Mouse (Mus musculus) hindbrain, embryonic 12.5 days (tissue): ENCODE results near the gene Urgcp. TPM values are rescaled to one million over a fixed set of nuclear protein-coding genes. Genes with fewer than 3 reads are reported as not detected.
A peak's percentile ranks its signal among the peaks of the same experiment; 100 is the strongest.
"Not testable (repeated sequence)": the region's sequence is repeated elsewhere in the genome, so short reads cannot be mapped to it uniquely, and the experiment has no call there.

Experiments used
- ATAC-seq: fragments of 200-750 bp; cut with Nextera tagmentation; 2 replicates; pipeline ENCODE4 v1.8.0; 2017; ENCODE audit warnings: moderate TSS enrichment; ENCODE audit not compliant: low FRiP score
- H3K27ac ChIP-seq: fragments of 300-500 bp; sonication (generic); 2 replicates; pipeline ENCODE4 v1.5.1; 2016; ENCODE audit warnings: mild to moderate bottlenecking
- H3K27me3 ChIP-seq: fragments of 300-500 bp; sonication (generic); 2 replicates; pipeline ENCODE4 v1.6.1; 2016; ENCODE audit warnings: mild to moderate bottlenecking
- H3K36me3 ChIP-seq: fragments of 300-500 bp; sonication (generic); 2 replicates; pipeline ENCODE4 v1.6.1; 2016; ENCODE audit warnings: mild to moderate bottlenecking
- H3K4me1 ChIP-seq: fragments of 300-500 bp; sonication (generic); 2 replicates; pipeline ENCODE4 v1.6.1; 2016
- H3K4me2 ChIP-seq: fragments of 300-500 bp; sonication (generic); replicated peaks from 2 replicates; pipeline ENCODE4 v1.6.1; 2016; ENCODE audit warnings: mild to moderate bottlenecking
- H3K4me3 ChIP-seq: fragments of 300-500 bp; sonication (generic); 2 replicates; pipeline ENCODE4 v1.5.1; 2016; ENCODE audit warnings: mild to moderate bottlenecking
- H3K9ac ChIP-seq: fragments of 300-500 bp; sonication (generic); 2 replicates; pipeline ENCODE4 v1.6.1; 2016; ENCODE audit warnings: mild to moderate bottlenecking, moderate library complexity
- H3K9me3 ChIP-seq: fragments of 300-500 bp; sonication (generic); replicated peaks from 2 replicates; pipeline ENCODE4 v1.6.1; 2016; ENCODE audit warnings: mild to moderate bottlenecking
- WGBS: fragments of 180-500 bp; shearing (Covaris S2); methylation state at CpG from one replicate; pipeline ENCODE4 v1.1.7; 2016; 5-methylcytosine and 5-hydroxymethylcytosine counted together
- polyA plus RNA-seq: library from polyadenylated mRNA; unstranded; fragments of >200 nt; fragmentation: Nextera tagmentation; extraction: Ambion mirVana; gene quantifications from 2 replicates; pipeline ENCODE4 v1.2.1, GENCODE M21; 2016

Urgcp gene
- polyA plus RNA-seq = 26.1 and 26.6 TPM in 2 replicates

DNA sequence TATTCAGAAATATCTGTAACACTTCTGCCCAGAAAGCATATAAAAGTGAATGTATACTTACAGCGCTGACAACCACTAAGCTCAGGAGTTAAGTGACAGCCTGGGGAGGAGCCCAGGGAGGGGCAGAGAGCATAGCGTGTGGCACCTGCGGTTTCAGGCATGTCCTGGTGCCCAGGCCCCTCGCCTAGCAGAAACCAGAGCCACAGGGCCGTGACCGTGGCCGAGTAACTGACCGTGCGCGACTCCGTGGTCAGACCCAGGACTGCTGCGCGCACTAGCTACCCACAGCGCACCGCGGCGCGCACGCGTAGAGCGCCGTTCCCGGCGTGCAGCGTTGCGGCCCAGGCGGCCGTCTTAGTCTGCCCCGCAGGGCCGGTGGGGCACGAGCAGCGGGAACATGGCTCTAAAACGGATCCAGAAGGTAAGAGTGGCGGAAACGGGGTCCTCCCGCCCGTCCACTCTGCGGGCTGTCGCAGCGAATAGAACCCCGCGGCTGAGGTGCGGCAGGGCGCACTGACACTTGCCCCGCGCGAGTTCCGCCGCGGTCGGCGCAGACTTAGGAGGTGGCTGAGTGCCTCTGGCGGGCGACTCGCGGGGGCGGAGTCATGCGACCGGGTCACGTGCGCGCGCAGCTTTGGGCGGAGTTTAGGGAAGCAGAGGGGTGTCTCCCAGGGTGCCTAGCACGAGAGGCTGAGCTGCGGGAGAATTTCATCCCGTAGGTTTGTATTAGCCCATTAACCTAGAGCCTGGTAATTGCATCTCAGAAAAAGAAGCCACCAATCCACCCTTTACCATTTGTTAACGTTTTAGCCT, at the start of gene Urgcp:
Urgcp (minus strand) TSS at position 557 of the 813 bp plus-strand sequence.
- peak within 1 kb of the TSS; percentile 94 for H3K27ac ChIP-seq
- H3K27me3 ChIP-seq = no peaks in the 10 kb centered on the region
- under 1% methylated on average over 68 of the region's 68 CpGs for WGBS
- peak within 1 kb of the TSS; percentile 68 for H3K4me3 ChIP-seq
- no peaks in the 10 kb centered on the region for H3K36me3 ChIP-seq
- H3K9ac ChIP-seq = peak within 1 kb of the TSS; percentile 77
- peak within 1 kb of the TSS; percentile 59 for H3K4me2 ChIP-seq
- no peaks in the 10 kb centered on the region for H3K9me3 ChIP-seq
- peak; percentile 99 for ATAC-seq
- H3K4me1 ChIP-seq = peaks cover 9% of the 10 kb centered on the region

DNA sequence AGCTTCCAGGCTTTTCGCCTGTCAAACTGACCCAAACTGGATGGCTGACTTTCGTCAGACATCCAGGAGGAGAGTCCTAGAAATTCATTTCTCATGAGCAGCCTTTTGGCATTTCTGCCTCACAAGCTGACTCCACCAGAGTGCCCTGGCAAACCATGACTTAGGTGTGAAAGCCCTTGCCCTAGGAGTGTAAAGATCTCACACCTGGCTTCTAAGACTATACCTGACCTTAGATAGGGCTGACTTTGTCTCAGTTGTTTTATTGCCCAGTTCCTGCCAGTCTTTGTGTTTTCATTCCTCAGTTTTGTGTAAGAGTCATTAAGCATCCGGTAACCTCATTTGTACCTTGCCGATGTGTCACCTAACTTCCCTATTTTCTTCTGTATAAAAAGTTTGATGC, 47.3 kb upstream of the Urgcp start:
- not testable (repeated sequence) for H3K9ac ChIP-seq, H3K36me3 ChIP-seq, ATAC-seq

DNA sequence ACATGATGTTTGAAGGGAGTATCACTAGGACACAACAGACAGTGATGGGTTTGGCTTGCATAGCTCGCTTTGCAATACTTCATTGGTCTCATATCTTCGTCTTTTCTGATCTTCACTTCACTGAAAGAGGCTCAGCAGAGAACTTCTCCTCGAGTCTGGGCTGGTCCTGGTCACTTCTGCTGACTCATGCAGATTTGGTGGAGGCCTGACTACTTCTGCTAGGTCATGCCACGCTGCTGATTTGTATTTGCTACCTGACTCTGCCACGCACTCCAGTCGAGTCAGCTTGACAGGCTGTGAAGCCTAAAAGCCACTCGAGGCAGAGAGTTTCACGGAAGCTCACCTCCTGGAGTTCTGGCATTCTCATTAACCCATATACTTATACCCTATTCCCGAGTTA, 45.8 kb upstream of the Urgcp start:
- 85% methylated on average over 9 of the region's 9 CpGs for WGBS
- Histone ChIP-seq H3K4me1 (peaks cover 8% of the 10 kb centered on the region), H3K27me3 (no peaks in the 10 kb centered on the region), H3K9ac (no peak overlapping the region), H3K4me3 (no peak overlapping the region), H3K9me3 (no peaks in the 10 kb centered on the region), H3K4me2 (no peak overlapping the region), H3K36me3 (no peaks in the 10 kb centered on the region), H3K27ac (no peak overlapping the region)
- no peak for ATAC-seq

More for the DNA sequence above, 47.3 kb upstream of the Urgcp start:
- WGBS = 93% methylated on average over 4 of the region's 4 CpGs
- not testable (repeated sequence) for H3K4me2 ChIP-seq, H3K4me3 ChIP-seq, H3K4me1 ChIP-seq, H3K27me3 ChIP-seq, H3K27ac ChIP-seq, H3K9me3 ChIP-seq

DNA sequence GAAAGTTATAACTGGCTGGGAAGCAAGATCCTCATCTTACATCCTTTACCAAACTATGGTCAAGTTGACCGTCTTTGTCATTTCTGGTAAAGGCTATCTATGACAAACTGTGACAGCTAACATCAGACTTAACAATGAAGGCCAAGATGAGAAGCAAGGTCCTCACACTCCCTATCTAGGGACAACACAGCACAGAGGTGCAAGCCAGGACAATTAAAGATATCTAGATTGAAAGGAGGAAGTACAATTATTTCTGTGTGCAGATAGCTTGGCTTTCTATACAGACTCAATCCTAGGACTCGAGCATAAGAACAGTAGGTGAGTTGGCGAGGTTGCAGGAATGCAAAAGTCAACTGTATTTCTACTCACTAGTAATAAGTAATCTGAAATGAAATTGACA, 43.5 kb upstream of the Urgcp start:
- Histone ChIP-seq H3K9ac (no peak overlapping the region), H3K27me3 (no peaks in the 10 kb centered on the region), H3K27ac (no peak overlapping the region), H3K9me3 (no peaks in the 10 kb centered on the region), H3K4me3 (no peak overlapping the region), H3K4me1 (peaks cover 10% of the 10 kb centered on the region), H3K36me3 (peaks cover 7% of the 10 kb centered on the region), H3K4me2 (no peak overlapping the region)
- ATAC-seq = no peak
- WGBS = 86% methylated on average over 3 of the region's 3 CpGs

DNA sequence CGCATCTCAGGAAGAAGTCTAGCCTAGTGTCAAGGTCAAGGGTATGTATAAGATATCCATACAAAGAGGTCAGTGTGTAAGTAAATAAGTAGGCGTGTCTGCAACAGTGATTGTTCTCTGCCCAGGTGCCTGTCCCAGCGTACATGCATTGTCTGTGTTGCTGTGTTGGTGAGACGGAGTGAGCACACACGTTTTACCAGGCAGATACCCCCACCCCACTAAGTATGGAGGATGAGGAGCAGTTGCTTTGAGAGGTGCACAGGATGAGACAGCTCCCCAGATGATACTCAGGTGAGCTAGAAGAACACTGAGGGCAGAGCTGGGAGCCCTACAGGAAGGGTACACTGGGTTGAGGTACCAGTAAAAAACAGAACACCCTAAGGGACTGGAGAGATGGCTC, 42.0 kb upstream of the Urgcp start:
- peaks cover 22% of the 10 kb centered on the region for H3K36me3 ChIP-seq
- no peaks in the 10 kb centered on the region for H3K27me3 ChIP-seq
- H3K4me1 ChIP-seq = peaks cover 10% of the 10 kb centered on the region
- no peaks in the 10 kb centered on the region for H3K9me3 ChIP-seq
- 75% methylated on average over 5 of the region's 5 CpGs for WGBS
- no peak overlapping the region for H3K9ac ChIP-seq
- no peak overlapping the region for H3K27ac ChIP-seq
- H3K4me2 ChIP-seq = no peak overlapping the region
- no peak overlapping the region for H3K4me3 ChIP-seq
- no peak for ATAC-seq

DNA sequence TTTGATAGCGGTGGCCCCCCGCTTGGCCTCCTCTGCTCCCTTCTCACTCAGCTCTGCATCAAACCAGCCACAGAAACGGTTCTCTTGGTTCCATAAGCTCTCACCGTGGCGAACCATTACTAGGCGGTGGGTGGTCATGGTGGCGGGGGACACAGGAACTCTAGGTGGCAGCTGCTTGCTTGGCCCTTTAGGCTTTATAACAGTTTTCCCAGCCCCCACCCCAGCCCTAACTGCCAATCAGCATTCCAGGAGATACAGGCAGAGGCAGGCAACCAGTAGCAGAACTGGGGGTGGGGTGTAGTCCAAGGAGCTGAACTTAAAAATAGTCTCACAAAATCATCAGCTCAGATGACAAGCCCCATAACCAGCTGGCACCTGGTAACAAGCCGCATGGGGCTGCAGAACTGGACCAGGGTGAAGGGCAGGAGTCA, 41.4 kb upstream of the Urgcp start, which contains the start of gene Pgam2:
Pgam2 (minus strand) TSS at position 183 of the 431 bp plus-strand sequence.
- ATAC-seq = peak; percentile 53; the same call in 1 of the 2 replicates
- Histone ChIP-seq H3K9me3 (no peaks in the 10 kb centered on the region), H3K27ac (no peak within 1 kb of the TSS), H3K4me1 (peaks cover 10% of the 10 kb centered on the region), H3K4me3 (no peak within 1 kb of the TSS), H3K36me3 (peaks cover 27% of the 10 kb centered on the region), H3K4me2 (no peak within 1 kb of the TSS), H3K27me3 (no peaks in the 10 kb centered on the region), H3K9ac (no peak within 1 kb of the TSS)
- 48% methylated on average over 8 of the region's 8 CpGs for WGBS

DNA sequence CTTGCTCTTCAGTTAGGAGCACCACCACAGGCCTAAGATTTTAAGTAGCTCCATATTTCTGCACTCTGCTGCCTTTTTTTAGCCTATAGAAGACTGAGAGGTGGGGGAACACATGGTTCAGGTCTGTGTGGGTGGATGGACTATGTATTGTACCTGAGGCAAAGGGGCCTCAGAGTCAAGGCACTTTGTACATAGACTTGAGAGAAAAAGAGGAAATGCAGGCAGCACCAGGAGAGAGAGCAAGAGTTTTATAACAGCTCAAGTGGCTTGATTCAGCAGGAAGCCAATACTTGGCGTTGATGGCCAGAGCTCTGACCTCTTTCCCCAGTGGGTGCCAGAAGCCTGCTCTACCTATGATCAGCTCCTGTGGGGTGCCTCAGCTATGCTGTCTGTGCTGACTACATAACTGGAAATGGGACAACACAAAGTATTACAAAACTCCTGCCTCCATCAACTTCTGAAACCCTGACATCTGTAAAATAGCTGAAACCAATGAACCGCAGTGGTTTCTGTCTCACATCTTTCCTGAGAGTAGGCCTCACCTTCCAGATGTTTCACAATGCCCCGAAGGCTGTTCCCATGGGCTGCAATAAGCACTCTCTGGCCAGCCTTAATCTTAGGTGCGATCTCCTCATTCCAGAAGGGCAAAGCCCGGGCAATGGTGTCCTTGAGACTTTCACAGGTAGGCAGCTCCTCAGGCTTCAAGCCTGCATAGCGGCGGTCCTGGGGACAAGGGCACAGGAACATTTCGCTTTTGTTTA, 40.5 kb upstream of the Urgcp start:
- Histone ChIP-seq H3K27me3 (no peaks in the 10 kb centered on the region), H3K4me1 (peaks cover 10% of the 10 kb centered on the region), H3K9ac (no peak overlapping the region), H3K36me3 (peaks cover 35% of the 10 kb centered on the region), H3K9me3 (no peaks in the 10 kb centered on the region), H3K4me2 (no peak overlapping the region), H3K27ac (no peak overlapping the region), H3K4me3 (no peak overlapping the region)
- 78% methylated on average over 8 of the region's 8 CpGs for WGBS
- ATAC-seq = no peak

DNA sequence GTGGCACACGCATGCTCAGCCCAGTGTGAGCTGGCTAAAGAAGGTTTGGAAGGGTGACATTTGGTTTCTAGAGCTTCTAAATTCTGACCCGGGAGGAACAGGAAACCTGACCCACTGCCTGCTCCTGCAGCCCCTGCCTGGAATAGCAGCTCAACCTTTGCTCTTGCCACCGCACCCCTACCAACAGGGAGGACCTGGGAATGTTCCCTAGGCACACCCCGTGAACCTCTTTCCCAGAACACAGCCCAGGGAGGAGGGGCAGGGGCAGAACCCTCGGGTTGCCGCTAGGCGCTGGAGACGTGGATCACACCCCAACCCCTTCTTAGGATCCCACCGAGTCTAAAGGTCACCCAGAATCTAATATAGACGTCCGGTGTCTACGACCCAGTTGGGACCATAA, 39.8 kb upstream of the Urgcp start:
- H3K4me1 ChIP-seq = peaks cover 10% of the 10 kb centered on the region
- H3K27me3 ChIP-seq = no peaks in the 10 kb centered on the region
- no peak overlapping the region for H3K4me2 ChIP-seq
- WGBS = 68% methylated on average over 12 of the region's 12 CpGs
- no peak overlapping the region for H3K9ac ChIP-seq
- H3K27ac ChIP-seq = no peak overlapping the region
- ATAC-seq = no peak
- H3K9me3 ChIP-seq = no peaks in the 10 kb centered on the region
- H3K36me3 ChIP-seq = peaks cover 41% of the 10 kb centered on the region
- no peak overlapping the region for H3K4me3 ChIP-seq

DNA sequence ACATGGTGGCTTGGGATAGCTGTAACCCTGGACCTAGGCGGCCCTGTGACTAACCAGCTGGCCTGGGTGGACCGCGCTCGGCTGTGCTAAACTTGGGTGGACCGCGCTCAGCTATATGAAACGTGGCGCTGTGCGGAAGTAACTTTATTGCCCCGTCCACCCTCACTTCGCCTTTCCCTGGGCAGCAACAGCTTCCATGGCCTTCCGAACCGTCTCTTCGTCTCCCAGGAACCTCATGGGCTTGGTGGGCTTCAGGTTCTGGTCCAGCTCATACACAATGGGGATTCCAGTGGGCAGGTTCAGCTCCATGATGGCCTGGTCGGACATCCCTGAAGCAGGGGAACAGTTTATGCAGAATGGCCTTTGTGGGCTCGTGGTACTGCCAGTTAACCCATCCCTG, 39.3 kb upstream of the Urgcp start:
- peaks cover 46% of the 10 kb centered on the region for H3K36me3 ChIP-seq
- no peak overlapping the region for H3K4me3 ChIP-seq

DNA sequence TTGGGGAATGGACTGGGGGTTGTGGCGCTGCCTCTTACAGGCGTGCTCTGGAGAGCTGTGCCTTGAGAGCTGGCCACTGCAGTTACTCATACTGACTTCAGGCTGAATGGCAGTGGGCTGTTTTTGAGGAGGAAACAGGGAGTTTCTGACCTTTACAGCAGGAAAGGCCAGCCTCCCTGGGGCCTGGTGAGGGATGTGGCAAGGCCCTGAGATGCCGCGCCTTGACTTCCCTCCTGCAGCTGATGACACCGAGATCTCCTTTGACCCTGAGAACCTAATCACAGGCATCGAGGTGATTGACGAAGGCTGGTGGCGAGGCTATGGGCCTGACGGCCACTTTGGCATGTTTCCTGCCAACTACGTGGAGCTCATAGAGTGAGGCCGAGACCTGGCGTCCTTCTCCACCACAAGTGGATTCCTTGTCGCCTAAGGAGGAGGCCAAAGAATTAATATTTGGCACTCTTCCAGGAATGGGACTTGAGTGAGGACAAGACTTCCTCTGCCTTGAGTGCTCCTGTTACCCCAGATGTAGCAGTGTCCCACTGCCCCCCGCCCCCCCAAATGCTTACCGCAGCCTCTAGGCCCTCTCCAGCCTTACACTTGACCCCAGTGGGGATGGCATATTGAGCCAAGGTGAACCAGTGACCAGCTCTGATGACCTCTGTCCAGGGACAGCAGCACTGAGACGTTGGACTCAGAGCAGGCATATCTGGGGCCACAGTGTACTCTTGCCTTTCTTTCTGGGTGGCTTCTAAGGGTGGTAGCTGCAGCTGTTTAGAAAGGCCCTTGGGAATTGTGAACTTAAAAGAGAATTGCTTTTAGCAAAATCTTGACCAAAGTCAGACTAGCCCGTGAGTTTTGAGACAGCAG, 37.7 kb upstream of the Urgcp start:
- Histone ChIP-seq H3K4me2 (no peak overlapping the region), H3K27ac (no peak overlapping the region), H3K36me3 (peaks cover 62% of the 10 kb centered on the region), H3K27me3 (no peaks in the 10 kb centered on the region), H3K4me1 (peaks cover 10% of the 10 kb centered on the region), H3K9me3 (no peaks in the 10 kb centered on the region), H3K4me3 (no peak overlapping the region), H3K9ac (no peak overlapping the region)
- WGBS = 90% methylated on average over 17 of the region's 17 CpGs
- no peak for ATAC-seq

More for the DNA sequence above, 39.3 kb upstream of the Urgcp start:
- H3K9me3 ChIP-seq = no peaks in the 10 kb centered on the region
- no peak overlapping the region for H3K4me2 ChIP-seq
- no peak overlapping the region for H3K27ac ChIP-seq
- no peaks in the 10 kb centered on the region for H3K27me3 ChIP-seq
- no peak overlapping the region for H3K9ac ChIP-seq
- 94% methylated on average over 16 of the region's 16 CpGs for WGBS
- peaks cover 10% of the 10 kb centered on the region for H3K4me1 ChIP-seq
- no peak for ATAC-seq

DNA sequence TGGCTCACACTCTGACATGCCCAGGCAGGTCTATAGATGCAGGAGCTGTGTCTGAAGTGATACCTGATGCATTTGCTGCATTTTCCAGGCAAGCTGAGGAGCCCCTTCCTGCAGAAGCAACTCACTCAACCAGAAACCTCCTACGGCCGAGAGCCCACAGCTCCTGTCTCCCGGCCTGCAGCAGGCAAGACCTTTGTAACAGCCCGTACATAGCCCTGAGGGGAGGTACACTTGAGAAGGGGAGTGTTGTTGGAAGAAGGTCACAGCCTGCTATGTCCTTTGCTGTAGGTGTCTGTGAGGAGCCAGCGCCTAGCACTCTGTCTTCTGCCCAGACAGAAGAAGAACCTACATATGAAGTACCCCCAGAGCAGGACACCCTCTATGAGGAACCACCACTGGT, 35.8 kb upstream of the Urgcp start:
- Histone ChIP-seq H3K27ac (no peak overlapping the region), H3K9ac (no peak overlapping the region), H3K36me3 (peaks cover 79% of the 10 kb centered on the region), H3K4me3 (no peak overlapping the region), H3K4me1 (0 out of 2 replicates have a peak, but pooled peaks cover 1% of the 10 kb centered on the region), H3K27me3 (no peaks in the 10 kb centered on the region), H3K9me3 (no peaks in the 10 kb centered on the region), H3K4me2 (no peak overlapping the region)
- no peak for ATAC-seq
- WGBS = 90% methylated on average over 5 of the region's 5 CpGs

DNA sequence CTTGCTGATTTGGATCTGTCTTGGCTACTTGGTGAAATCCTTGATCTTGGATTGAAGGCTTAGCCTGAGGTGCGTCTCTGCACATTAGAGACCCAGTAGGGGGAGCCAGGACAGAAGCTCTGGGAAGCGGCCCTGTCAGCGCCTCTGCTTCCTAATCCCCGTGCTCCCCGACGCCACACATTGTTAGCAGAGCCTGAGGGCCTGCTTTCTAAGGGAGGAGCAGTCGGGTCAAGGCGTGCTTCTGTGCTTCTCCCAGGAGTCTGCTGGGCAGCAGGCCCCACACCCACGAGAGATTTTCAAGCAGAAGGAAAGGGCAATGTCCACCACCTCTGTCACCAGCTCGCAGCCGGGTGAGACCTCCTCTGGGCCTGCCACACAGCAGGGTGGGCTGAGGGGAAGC, 35.2 kb upstream of the Urgcp start:
- peaks cover 84% of the 10 kb centered on the region for H3K36me3 ChIP-seq
- WGBS = 76% methylated on average over 11 of the region's 11 CpGs

More for the DNA sequence above, 35.2 kb upstream of the Urgcp start:
- no peak overlapping the region for H3K27ac ChIP-seq
- H3K9me3 ChIP-seq = no peaks in the 10 kb centered on the region
- H3K27me3 ChIP-seq = no peaks in the 10 kb centered on the region
- H3K4me1 ChIP-seq = no peaks in the 10 kb centered on the region
- no peak for ATAC-seq
- H3K4me3 ChIP-seq = no peak overlapping the region
- no peak overlapping the region for H3K9ac ChIP-seq
- H3K4me2 ChIP-seq = no peak overlapping the region
